Mouse (Mus musculus) bone marrow macrophage, adult 2 months (primary cell): ENCODE data around the gene Dydc1.

ENCODE experiments used
- CTCF ChIP-seq: IDR thresholded peaks from 2 replicates; pipeline ENCODE4 v1.5.1; 2012; ENCODE audit warnings: low read depth, mild to moderate bottlenecking, low read length, moderate library complexity
- POLR2A ChIP-seq: IDR thresholded peaks from 2 replicates; pipeline ENCODE4 v1.6.1; 2012; ENCODE audit warnings: mild to moderate bottlenecking, low read depth, low read length, borderline replicate concordance

DNA sequence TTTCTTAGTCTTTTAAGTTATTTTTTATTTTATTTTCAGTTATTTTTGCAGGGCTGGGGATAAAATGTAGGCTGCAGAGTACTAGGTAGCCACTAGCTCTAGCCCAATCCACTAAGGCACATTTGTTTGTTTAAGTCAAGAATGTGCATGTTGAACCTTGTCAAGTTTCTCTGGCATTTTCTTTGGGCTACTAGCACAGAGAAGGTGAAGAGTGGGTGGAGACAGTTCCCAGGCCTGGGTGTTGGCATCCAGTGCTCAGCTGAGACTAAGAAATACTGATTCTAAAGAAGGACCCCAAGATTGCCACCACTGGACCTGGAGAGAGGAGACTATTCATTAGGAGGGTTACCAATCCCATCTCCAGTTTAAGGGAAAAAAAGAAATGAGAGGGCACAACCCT is 64.3 kb downstream of the Dydc1 start:
- TF ChIP-seq POLR2A: no peak
- TF ChIP-seq CTCF: no peak
